Mouse (Mus musculus) gastrocnemius, adult 2 months (tissue): ENCODE measurements around the gene Vsig10. TPM values are rescaled to one million over a fixed set of nuclear protein-coding genes. Genes with fewer than 3 reads are reported as not detected.
"Not testable (repeated sequence)": the region's sequence is repeated elsewhere in the genome, so short reads cannot be mapped to it uniquely, and the experiment has no call there.

Experiments
- DNase-seq: peaks from one replicate; pipeline ENCODE4 v3.0.0; 2022
- H3K27ac ChIP-seq: fragments of 200-600 bp; 2 replicates; pipeline ENCODE4 v1.8.1; 2022; ENCODE audit warnings: mild to moderate bottlenecking
- H3K4me3 ChIP-seq: fragments of 200-600 bp; 2 replicates; pipeline ENCODE4 v1.8.1; 2022; ENCODE audit warnings: mild to moderate bottlenecking, moderate library complexity
- CTCF ChIP-seq: fragments of 200-600 bp; IDR thresholded peaks from 2 replicates; pipeline ENCODE4 v1.8.1; 2022; ENCODE audit warnings: antibody characterized with exemption, mild to moderate bottlenecking, moderate library complexity
- intact Hi-C: fragments of 180-260 bp; cut with DNase I; formaldehyde crosslinking; loops from one replicate; pipeline ENCODE4 v1.15.1; 2025
- total RNA-seq, 2 experiments: library from RNA; stranded (reverse); gene quantifications; 2 replicates each; pipeline ENCODE4 v1.2.3; 2021

The Vsig10 gene
- total RNA-seq, 2 experiments from 2014 or later = 5.2 to 5.3 TPM

DNA sequence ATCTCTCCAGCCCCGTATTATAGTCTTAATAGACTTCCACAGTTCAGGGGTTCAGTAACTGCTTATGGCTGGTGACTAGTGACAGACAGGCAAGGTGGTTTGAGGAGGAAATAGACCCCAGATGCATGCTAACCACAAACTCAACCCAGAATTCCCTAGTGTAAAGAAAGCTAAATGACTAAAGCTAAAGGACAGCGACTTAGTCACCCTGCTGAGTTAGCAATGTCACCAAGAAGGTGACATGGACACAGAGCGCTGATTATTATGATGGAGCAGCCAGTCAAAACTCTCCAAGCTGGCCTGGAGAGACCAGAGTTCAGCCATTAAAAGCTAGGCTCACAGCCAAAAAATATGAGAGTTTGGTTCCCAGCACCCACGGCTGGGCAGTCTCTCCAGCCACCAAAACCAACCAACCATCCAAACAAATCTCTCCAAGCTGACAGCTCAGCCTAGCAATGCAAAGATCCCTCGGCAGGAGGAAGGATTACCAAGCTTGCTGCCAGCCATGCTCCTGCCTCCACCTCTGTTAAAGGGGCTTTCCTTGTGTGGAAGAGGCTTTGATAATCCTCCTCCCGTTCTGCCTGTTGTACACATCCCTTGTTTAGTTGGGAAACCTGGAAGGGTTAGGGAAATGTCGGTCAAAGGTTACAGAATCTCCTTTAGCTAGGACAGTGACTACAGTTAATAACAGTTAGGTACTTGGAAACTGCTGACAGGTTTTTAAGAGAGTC lies 40.8 kb downstream of the Vsig10 start:
- Histone ChIP-seq H3K4me3 (no peak overlapping the region; the same call in 1 of the 2 replicates), H3K27ac (peak overlapping the region; percentile 98)
- intact Hi-C loops = loop anchor here (2.0 kb wide), 1 partner anchor 49 kb away; no protein-coding TSS in a partner anchor
- TF ChIP-seq CTCF = no peak
- no peak for DNase-seq

DNA sequence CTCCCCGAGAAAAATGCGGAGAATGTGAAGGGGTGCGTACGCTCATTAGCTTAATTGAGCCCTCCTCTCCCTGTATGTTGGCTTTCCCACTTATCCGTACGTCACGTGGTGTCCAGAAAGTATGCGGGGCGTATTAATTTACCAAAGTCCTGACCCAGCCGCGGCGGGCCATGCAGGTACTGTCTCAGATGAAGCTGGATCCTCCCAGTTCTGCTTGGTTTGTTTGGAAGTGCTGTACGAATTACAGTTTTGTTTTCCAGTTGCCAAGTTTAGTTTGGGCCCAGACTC lies 41.3 kb downstream of the Vsig10 start:
- no peak for TF ChIP-seq CTCF
- intact Hi-C loops = no loop called here
- peak overlapping the region; percentile 9 for H3K4me3 ChIP-seq
- no peak for DNase-seq
- H3K27ac ChIP-seq = peak overlapping the region; percentile 98

DNA sequence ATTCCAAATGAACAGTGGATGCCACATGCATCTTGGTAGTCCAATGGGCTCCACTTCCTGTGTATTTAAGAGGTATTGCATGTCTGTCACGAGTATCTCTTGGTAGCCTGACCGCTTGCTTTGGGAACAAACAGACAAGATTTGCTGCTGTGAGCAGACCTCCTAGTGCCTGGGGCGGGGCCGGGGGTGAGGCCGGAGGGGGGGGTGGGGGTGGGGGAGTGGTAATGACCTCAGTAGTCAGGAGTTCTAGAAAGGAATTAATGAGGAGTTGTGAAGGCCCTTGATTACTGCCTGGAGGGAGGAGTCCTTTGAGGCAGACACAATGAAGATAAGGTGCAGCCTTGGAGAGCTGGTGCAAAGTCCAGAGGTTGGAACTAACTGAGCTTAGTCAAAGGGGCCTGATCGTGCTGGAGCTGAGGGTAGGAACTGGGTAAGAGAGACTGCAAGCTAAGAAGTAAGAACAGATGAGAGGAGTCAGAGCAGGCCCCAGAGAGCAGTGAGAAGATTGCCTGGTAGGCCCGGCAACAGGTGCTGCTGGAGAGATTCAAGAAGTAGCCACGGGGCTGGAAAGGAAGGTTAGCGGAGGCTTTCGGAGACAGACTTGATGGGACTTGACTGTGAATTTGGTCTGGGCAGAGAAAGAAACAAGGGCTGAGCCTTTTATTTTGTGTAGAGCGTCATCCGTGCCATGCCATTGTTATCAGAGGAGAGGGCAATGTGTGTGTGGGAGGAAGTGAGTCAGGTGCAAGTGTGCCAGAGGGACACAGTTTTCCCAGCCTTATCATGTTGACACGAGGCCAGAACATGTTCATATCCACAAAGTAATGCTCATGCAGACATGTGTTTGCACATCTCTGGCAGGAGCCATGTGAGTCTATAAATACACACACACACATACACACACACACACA lies 42.0 kb downstream of the Vsig10 start:
- Histone ChIP-seq H3K4me3 (peak overlapping the region; percentile 9; the same call in 1 of the 2 replicates), H3K27ac (peak overlapping the region; percentile 98)
- no peak for DNase-seq
- TF ChIP-seq CTCF = no peak
- intact Hi-C loops = no loop called here

DNA sequence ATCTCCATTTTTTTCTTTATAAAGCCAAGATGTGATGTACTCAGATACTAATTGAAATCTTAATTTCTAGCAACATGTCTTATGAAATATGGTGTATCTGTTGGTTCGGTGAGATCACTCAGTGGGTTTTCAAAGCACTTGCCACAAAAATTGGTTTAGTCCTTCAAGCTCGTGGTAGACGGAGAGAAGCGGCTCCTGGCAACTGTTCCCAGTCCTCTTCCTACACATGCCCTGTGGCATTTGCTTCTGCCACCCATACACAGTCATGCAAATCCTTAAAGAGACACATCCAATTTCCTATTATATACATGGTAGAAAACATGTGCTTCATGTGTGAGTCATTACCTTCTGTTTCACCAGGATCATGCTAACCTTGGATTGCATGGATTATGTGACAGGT lies 42.7 kb downstream of the Vsig10 start:
- intact Hi-C loops = no loop called here
- Histone ChIP-seq H3K27ac (peak overlapping the region; percentile 98), H3K4me3 (no peak overlapping the region)
- no peak for DNase-seq
- no peak for TF ChIP-seq CTCF

- H3K27ac ChIP-seq = peak overlapping the region; percentile 79
- intact Hi-C loops = no loop called here
These were observed 44.3 kb downstream of the Vsig10 start for GRCm38 (mm10) chr5:117363066-117363782.

GRCm38 (mm10) chr5:117364821-117365220 lies 45.9 kb downstream of the Vsig10 start:
- TF ChIP-seq CTCF = no peak
- DNase-seq = no peak
- Histone ChIP-seq H3K27ac (peak overlapping the region; percentile 38), H3K4me3 (no peak overlapping the region)
- intact Hi-C loops = no loop called here

More at GRCm38 (mm10) chr5:117363066-117363782, 44.3 kb downstream of the Vsig10 start:
- H3K4me3 ChIP-seq = peak overlapping the region; percentile 32
- 0 out of 2 replicates have a peak, but pooled peaks have one; percentile 2 for TF ChIP-seq CTCF
- DNase-seq = peak; percentile 58

- H3K4me3 ChIP-seq = no peak overlapping the region
- intact Hi-C loops = no loop called here
- no peak overlapping the region for H3K27ac ChIP-seq
- no peak for TF ChIP-seq CTCF
- no peak for DNase-seq
These were observed 47.1 kb downstream of the Vsig10 start for GRCm38 (mm10) chr5:117365904-117366561.

DNA sequence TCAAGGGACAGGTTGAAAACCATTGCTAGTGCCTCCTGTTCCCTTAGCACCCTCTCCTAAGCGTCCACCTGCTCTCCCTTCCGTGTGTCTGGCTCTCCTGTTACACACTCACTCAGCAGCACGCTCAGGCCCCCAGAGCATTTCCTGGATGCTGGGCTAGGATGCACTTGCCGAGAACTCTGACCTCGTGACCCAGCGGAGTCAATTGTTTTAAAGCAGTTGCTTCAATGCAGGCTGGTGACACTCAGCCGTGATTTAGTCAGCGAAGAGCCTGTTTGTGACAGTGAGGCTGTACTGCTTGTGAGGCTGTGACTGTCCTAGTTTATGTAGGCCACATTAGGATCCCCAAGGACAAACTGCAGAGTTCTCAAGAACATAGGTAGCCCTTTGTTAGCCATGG lies 48.3 kb downstream of the Vsig10 start:
- intact Hi-C loops = no loop called here
- DNase-seq = no peak
- Histone ChIP-seq H3K4me3 (no peak overlapping the region), H3K27ac (no peak overlapping the region)
- TF ChIP-seq CTCF = no peak

DNA sequence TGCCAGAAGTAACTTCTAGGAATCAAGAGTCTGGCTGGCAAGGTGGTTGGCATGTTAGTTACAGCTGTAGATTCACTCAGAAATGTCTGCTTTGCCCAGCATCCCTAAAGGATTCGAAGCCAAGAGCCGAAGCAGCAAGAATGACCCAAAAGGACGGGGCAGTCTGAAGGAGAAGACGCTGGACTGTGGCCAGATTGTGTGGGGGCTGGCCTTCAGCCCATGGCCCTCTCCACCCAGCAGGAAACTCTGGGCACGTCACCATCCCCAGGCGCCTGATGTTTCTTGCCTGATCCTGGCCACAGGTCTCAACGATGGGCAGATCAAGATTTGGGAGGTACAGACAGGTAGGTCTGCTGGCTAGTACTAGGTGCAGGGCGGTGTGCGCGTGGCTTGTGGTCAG lies 51.7 kb downstream of the Vsig10 start:
- Histone ChIP-seq H3K4me3 (no peak overlapping the region), H3K27ac (no peak overlapping the region)
- intact Hi-C loops = no loop called here
- DNase-seq = no peak
- TF ChIP-seq CTCF = no peak

- no peak for TF ChIP-seq CTCF
- no peak for DNase-seq
- no peak overlapping the region for H3K27ac ChIP-seq
These were observed 54.5 kb downstream of the Vsig10 start for GRCm38 (mm10) chr5:117373418-117373817.

GRCm38 (mm10) chr5:117374372-117375049 lies 55.6 kb downstream of the Vsig10 start:
- no peak for TF ChIP-seq CTCF
- Histone ChIP-seq H3K4me3 (no peak overlapping the region), H3K27ac (no peak overlapping the region)
- intact Hi-C loops = no loop called here
- DNase-seq = no peak

More at GRCm38 (mm10) chr5:117373418-117373817, 54.5 kb downstream of the Vsig10 start:
- H3K4me3 ChIP-seq = no peak overlapping the region
- intact Hi-C loops = no loop called here

DNA sequence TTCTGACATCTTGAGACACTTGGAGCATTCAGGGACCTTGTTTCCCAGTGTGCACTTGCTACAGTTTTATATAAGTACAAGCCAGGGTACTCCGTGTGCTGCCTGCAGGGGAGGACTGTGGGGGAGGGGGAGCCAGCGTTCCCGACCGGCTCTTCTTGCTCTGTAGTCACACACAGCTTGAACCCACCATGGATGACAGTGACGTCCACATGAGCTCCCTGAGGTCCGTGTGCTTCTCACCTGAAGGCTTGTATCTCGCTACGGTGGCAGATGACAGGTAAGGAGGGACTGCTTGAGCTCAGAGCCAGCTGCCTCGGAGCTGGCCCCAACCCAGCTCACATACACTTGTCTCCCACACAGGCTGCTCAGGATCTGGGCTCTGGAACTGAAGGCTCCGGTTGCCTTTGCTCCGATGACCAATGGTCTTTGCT lies 57.5 kb downstream of the Vsig10 start:
- H3K27ac ChIP-seq = no peak overlapping the region
- no peak for DNase-seq
- intact Hi-C loops = no loop called here
- TF ChIP-seq CTCF = no peak
- no peak overlapping the region for H3K4me3 ChIP-seq

GRCm38 (mm10) chr5:117377731-117378130 lies 58.8 kb downstream of the Vsig10 start:
- H3K4me3 ChIP-seq, DNase-seq, H3K27ac ChIP-seq, intact Hi-C loops: not testable (repeated sequence)
